Mouse (Mus musculus): ENCODE data around the gene Gm10665. TPM values are rescaled to one million over a fixed set of nuclear protein-coding genes. Genes with fewer than 3 reads are reported as not detected.
"Not testable (repeated sequence)": the region's sequence is repeated elsewhere in the genome, so short reads cannot be mapped to it uniquely, and the experiment has no call there.

The Gm10665 gene
- polyA plus RNA-seq (2015; fragmentation: Nextera tagmentation; extraction: Ambion mirVana) = not detected in 2 replicates

DNA sequence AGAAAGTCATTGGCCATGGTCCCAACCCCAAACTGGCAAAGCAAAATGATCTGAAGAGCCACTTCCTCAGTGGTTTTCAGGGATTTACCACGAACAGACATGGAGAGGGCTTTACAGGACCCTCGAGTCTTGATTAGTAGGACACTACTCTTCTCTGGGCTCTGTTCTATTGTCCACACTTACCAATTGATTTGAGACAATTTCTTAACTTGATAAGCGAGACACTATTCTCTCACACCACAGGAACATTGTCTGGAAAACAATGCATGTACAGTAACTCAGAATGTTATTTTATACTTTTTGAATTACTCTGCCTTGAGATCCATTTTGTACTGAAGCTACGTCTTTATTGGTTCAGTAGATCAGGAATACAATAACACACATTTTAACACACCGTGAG, at the start of gene Gm10665:
TSS of gene Gm10665 (minus strand) at position 101 of the 400 bp plus-strand sequence.
- not testable (repeated sequence) for H3K9me3 ChIP-seq (replicated peaks); H3K4me3 ChIP-seq (replicated peaks); H3K27ac ChIP-seq; H3K4me2 ChIP-seq; H3K36me3 ChIP-seq; H3K4me1 ChIP-seq; H3K9ac ChIP-seq; H3K27me3 ChIP-seq; ATAC-seq (replicated peaks; ENCODE audit: low FRiP score)
- WGBS = no CpG with 5 or more reads among the region's 5 CpGs

DNA sequence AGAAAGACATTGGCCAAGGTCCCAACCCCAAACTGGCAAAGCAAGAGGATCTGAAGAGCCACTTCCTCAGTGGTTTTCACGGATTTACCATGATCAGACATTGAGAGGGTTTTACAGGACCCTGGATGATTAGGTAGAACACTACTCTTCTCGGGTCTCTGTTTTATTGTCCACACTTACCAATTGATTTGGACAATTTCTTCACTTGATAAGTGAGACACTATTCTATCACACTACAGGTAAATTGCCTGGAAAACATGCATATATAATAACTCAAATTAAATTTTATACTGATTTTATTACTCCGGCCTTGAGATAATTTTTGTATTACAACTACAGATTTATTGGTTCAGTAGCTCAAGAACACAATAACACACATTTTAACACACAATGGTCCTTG, 35.7 kb upstream of the Gm10665 start, which contains the start of gene Vmn1r151:
TSS of gene Vmn1r151 (minus strand) at position 101 of the 400 bp plus-strand sequence.
- not testable (repeated sequence) for H3K27me3 ChIP-seq, H3K4me1 ChIP-seq
- 58% methylated on average over 2 of the region's 3 CpGs for WGBS

DNA sequence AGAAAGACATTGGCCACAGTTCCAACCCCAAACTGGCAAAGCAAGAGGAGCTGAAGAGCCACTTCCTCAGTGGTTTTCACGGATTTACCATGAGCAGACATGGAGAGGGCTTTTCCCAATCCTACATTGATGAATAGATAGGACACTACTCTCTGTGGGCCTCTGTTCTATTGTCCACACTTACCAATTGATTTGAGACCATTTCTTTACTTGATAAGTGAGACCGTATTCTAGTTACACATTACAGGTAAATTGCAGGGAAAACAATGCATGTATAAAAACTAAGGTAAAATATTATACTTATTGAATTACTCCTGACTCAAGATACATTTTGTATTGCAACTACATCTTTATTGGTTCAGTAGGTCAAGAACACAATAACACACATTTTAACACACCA, 25.7 kb downstream of the Gm10665 start, which contains the start of gene Vmn1r149:
TSS of gene Vmn1r149 (minus strand) at position 101 of the 400 bp plus-strand sequence.
- not testable (repeated sequence) for ATAC-seq (replicated peaks; ENCODE audit: low FRiP score); H3K4me3 ChIP-seq (replicated peaks)
- no CpG with 5 or more reads among the region's 2 CpGs for WGBS

More for the DNA sequence above, 35.7 kb upstream of the Gm10665 start, which contains the start of gene Vmn1r151:
- not testable (repeated sequence) for H3K36me3 ChIP-seq; H3K27ac ChIP-seq; H3K4me3 ChIP-seq (replicated peaks); H3K9me3 ChIP-seq (replicated peaks); H3K4me2 ChIP-seq; H3K9ac ChIP-seq; ATAC-seq (replicated peaks; ENCODE audit: low FRiP score)

DNA sequence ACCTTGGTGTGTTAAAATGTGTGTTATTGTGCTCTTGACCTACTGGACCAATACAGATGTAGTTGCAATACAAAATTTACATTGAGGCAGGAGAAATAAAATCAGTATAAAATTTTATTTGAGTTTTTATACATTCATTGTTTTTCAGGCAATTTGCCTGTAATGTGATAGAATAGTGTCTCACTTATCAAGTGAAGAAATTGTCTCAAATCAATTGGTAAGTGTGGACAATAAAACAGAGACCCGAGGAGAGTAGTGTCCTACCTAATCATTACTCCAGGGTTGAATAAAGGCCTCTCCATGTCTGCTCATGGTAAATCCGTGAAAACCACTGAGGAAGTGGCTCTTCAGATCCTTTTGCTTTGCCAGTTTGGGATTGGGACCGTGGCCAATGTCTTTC, 50.6 kb downstream of the Gm10665 start, which contains the start of gene Vmn1r148:
TSS of gene Vmn1r148 (plus strand) at position 301 of the 400 bp plus-strand sequence.
- not testable (repeated sequence) for H3K36me3 ChIP-seq; H3K9me3 ChIP-seq (replicated peaks); ATAC-seq (replicated peaks; ENCODE audit: low FRiP score); H3K27me3 ChIP-seq; H3K27ac ChIP-seq; H3K4me1 ChIP-seq; H3K4me2 ChIP-seq; H3K4me3 ChIP-seq (replicated peaks); H3K9ac ChIP-seq
- WGBS = no CpG with 5 or more reads among the region's 3 CpGs

More for the DNA sequence above, 25.7 kb downstream of the Gm10665 start, which contains the start of gene Vmn1r149:
- not testable (repeated sequence) for H3K36me3 ChIP-seq; H3K4me2 ChIP-seq; H3K9me3 ChIP-seq (replicated peaks); H3K27ac ChIP-seq; H3K9ac ChIP-seq; H3K4me1 ChIP-seq; H3K27me3 ChIP-seq

Other genes with a start within 250 kb of the Gm10665 start
- gene Gm8453, start 234.6 kb downstream of the Gm10665 start, polyA plus RNA-seq (2015; fragmentation: Nextera tagmentation; extraction: Ambion mirVana) = not detected in 2 replicates
- not detected in 2 replicates for gene Gm4187, start 134.4 kb downstream of the Gm10665 start, polyA plus RNA-seq (2015; fragmentation: Nextera tagmentation; extraction: Ambion mirVana)
- gene Gm8660, start 93.0 kb downstream of the Gm10665 start, polyA plus RNA-seq (2015; fragmentation: Nextera tagmentation; extraction: Ambion mirVana) = not detected in 2 replicates
- not detected in 2 replicates for gene Vmn1r148, start 50.5 kb downstream of the Gm10665 start, polyA plus RNA-seq (2015; fragmentation: Nextera tagmentation; extraction: Ambion mirVana)
- not detected in 2 replicates for gene Vmn1r149, start 25.8 kb downstream of the Gm10665 start, polyA plus RNA-seq (2015; fragmentation: Nextera tagmentation; extraction: Ambion mirVana)
- gene Vmn1r151, start 35.6 kb upstream of the Gm10665 start, polyA plus RNA-seq (2015; fragmentation: Nextera tagmentation; extraction: Ambion mirVana) = not detected in 2 replicates
- not detected in 2 replicates for gene Vmn1r152, start 58.9 kb upstream of the Gm10665 start, polyA plus RNA-seq (2015; fragmentation: Nextera tagmentation; extraction: Ambion mirVana)
- gene Gm8677, start 70.8 kb upstream of the Gm10665 start, polyA plus RNA-seq (2015; fragmentation: Nextera tagmentation; extraction: Ambion mirVana) = not detected in 2 replicates
- not detected in 2 replicates for gene Gm4201, start 101.3 kb upstream of the Gm10665 start, polyA plus RNA-seq (2015; fragmentation: Nextera tagmentation; extraction: Ambion mirVana)
- gene Gm4565, start 124.1 kb upstream of the Gm10665 start, polyA plus RNA-seq (2015; fragmentation: Nextera tagmentation; extraction: Ambion mirVana) = not detected in 2 replicates
- not detected in 2 replicates for gene Vmn1r155, start 193.9 kb upstream of the Gm10665 start, polyA plus RNA-seq (2015; fragmentation: Nextera tagmentation; extraction: Ambion mirVana)
- gene Gm8693, start 228.2 kb upstream of the Gm10665 start, polyA plus RNA-seq (2015; fragmentation: Nextera tagmentation; extraction: Ambion mirVana) = not detected in 2 replicates